Mouse (Mus musculus) gastrocnemius, postnatal 36 days (tissue): ENCODE measurements around the gene Polr3h. TPM values are rescaled to one million over a fixed set of nuclear protein-coding genes. Genes with fewer than 3 reads are reported as not detected.
A peak's percentile ranks its signal among the peaks of the same experiment; 100 is the strongest.
"Not testable (repeated sequence)": the region's sequence is repeated elsewhere in the genome, so short reads cannot be mapped to it uniquely, and the experiment has no call there.

ENCODE experiments used
- DNase-seq, 2 experiments: peaks; one replicate each; pipeline ENCODE4 v3.0.0; 2022
- intact Hi-C: fragments of 180-260 bp; cut with DNase I; formaldehyde crosslinking; loops from one replicate; pipeline ENCODE4 v1.15.1; 2025
- long read RNA-seq, 2 experiments: library from polyadenylated mRNA; stranded (forward); transcript quantifications; one replicate each; pipeline ENCODE4 v2.0.0; 2021
- total RNA-seq, 2 experiments: library from RNA; stranded (reverse); gene quantifications; 2 replicates each; pipeline ENCODE4 v1.2.3; 2021

The Polr3h gene
- 1 to 10 TPM; 7.7 TPM for total RNA-seq
- long read RNA-seq, experiment 1, transcript Polr3h-201 (6 exons, 2,542 nt) = major isoform, 8 of 21 reads
- long read RNA-seq, experiment 1, partial matches to known transcripts = 1 of 21 reads
- long read RNA-seq, experiment 1, other reads (novel, unspliced or antisense) = 12 of 21 reads
- long read RNA-seq, experiment 2, transcript Polr3h-201 (6 exons, 2,542 nt) = major isoform, 18 of 45 reads
- long read RNA-seq, experiment 2, partial matches to known transcripts = 2 of 45 reads
- long read RNA-seq, experiment 2, other reads (novel, unspliced or antisense) = 22 of 45 reads

DNA sequence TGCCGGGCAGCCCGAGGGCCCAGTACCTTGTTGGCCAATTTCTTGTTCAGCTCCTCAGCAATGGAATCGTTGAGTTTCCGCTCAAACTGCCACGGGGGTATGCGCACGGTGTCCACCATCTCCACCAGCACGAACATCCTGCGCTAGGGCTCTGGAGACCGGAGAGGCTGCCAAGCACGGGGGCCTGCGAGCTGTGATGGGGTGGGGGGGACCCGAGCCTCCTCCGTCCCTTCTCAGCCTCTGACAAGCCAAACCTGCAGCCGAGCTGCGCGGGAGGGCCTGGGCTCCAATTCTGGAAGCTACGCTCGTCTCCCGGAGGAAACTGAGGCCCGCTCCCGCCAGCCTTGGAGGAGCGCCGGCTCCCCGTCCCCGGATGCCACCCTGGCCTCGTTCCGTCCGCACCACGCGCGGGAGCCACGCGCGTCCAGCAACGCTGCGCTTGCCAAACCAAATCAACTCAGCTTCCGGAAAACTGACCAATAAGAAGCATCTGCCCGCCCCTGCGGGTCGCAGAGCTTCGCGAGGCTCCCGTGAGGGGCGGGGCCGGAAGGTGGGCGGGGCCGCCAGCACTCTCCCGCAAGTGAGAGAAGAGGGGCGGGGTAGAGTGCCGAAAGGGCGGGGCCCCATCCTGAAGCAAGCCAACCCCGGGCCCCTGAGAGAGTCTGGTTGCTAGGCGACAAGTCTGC, at the start of gene Polr3h:
Gene Polr3h, minus strand, starts transcription at position 481 of the 686 bp plus-strand sequence.
- intact Hi-C loops = no loop called here

GRCm38 (mm10) chr15:81975156-81975555, 49.1 kb upstream of the Polr3h start:
- intact Hi-C loops, DNase-seq: not testable (repeated sequence)

More for the DNA sequence above, at the start of gene Polr3h:
- DNase-seq = peak; percentile 87 to 95

DNA sequence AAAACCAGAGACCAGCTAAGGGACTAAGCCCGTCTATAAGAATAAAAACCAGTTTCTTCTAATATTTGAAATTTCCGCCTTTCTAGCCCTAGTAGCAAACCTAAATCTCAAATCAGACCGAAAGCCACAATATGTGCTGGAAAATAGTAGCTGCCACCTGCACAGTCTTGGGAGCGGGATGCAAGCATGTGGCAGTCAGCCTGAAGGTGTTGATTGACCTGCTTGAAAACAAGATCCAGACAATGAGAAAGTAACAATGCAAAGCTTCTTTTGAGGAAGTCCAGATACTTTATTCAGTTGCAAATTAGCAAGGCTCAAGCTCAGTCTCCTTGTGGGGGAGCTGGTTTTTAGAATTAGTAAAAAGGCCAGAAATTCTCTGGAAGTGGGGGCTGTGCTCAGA, 44.5 kb upstream of the Polr3h start:
- DNase-seq, intact Hi-C loops: not testable (repeated sequence)

DNA sequence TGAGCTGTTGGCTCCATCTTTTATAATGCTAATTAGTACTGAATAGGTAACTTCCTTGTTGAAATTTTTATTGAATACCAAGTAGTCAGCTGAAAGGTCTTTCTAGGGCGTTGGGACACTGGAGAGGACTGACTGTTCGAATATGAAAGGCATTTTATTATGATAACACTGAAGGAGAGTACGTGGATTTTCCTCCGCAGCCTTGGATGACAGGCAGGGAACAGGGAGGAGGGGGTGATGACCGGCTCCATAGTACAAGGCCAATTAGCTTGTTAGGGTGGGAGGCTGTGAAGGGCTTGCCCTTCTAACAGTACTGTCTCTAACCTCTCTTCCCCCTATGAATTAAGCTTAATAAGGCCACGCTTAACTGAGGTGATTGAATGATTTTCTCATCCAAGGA, 43.6 kb upstream of the Polr3h start:
- intact Hi-C loops, DNase-seq: not testable (repeated sequence)

GRCm38 (mm10) chr15:81969173-81969572, 43.1 kb upstream of the Polr3h start:
- no peak for DNase-seq
- intact Hi-C loops = no loop called here

DNA sequence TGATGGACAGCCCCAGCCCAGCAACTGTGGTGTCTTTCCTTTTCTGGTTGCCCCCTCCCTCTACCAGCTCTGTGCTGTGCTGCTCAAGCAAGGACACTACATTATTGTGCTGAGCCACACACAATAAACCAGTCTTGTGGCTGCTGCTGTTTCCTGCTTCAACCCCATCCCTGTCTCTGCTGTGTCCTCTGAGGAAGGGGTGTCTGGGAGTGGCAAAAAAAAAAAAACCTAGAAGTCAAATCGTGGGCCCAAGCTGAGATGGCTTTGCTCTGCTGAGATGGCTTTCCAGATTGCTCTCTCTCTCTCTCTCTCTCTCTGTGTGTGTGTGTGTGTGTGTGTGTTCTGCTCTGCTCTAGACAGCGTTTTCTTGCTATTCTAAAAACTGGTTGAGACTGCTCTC, 42.4 kb upstream of the Polr3h start:
- DNase-seq = no peak
- intact Hi-C loops = no loop called here

DNA sequence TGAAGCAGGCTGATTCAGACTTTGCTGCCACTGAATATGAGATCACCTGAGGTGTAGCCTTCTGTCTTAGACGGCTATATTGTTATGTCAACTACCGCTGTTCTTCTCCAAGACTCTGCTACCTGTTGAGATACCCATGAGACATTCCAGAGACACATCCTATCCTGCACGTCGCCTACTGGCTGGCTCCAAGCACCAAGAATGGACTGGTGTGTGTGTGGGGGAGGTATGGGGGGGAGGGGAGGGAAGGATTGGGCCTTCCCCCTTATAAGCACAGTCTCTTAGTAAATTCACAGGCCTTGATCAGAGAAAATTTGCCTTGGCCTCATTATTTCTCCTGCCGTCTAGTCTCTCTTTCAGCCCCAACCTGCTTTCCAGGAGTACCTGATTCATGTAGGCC, 41.8 kb upstream of the Polr3h start:
- intact Hi-C loops = no loop called here
- DNase-seq = no peak

GRCm38 (mm10) chr15:81966062-81966829, 40.2 kb upstream of the Polr3h start:
- no peak for DNase-seq
- intact Hi-C loops = no loop called here

DNA sequence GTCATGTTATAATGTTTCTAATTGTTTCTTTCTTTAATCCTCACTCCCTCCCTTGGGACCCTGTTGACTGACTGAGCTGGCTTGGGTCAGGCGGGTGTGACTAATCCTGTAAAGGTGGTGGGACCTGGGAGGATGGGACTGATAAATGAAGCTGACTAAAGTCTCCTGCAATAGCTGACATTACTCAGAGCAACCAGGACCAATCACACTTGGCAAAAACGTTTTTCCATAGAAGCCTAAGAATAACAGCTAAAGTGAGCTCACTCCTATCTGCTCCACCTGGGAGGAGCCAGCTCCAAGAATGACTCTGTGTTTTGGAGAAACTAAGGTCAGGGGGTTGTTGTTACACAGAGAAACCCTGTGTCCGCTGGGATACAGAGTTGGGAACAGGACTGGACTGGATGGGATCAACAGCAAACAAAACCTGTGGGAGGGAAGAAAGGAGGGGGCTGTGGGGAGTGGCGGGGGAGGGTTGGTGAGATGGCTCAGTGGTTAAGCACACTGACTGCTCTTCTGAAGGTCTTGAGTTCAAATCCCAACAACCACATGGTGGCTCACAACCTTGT, 39.0 kb upstream of the Polr3h start:
- intact Hi-C loops = no loop called here
- no peak for DNase-seq

DNA sequence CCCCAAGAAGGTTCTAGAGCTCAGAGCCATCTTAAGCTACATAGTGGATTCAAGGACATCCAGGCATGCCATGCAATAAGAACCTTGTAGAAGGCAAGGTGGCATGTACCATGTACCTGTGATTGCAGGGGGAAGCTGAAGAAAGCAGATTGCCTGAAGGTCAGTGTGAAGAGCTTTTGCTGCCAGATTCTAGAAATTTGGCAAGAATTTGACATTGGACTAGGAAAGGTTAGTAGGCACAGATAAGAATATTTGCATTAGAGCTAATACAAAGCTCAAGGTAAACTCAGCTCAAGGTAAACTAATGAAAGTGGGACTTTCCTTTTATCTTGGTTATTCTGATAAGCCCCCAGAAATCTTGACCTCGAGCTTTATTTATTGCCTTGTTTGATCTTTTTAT, 38.2 kb upstream of the Polr3h start:
- intact Hi-C loops = no loop called here
- no peak for DNase-seq

GRCm38 (mm10) chr15:81961078-81961451, 35.0 kb upstream of the Polr3h start:
- no peak for DNase-seq
- intact Hi-C loops = loop anchor here (2.0 kb wide), 1 partner anchor 28 kb away; no protein-coding TSS in a partner anchor

DNA sequence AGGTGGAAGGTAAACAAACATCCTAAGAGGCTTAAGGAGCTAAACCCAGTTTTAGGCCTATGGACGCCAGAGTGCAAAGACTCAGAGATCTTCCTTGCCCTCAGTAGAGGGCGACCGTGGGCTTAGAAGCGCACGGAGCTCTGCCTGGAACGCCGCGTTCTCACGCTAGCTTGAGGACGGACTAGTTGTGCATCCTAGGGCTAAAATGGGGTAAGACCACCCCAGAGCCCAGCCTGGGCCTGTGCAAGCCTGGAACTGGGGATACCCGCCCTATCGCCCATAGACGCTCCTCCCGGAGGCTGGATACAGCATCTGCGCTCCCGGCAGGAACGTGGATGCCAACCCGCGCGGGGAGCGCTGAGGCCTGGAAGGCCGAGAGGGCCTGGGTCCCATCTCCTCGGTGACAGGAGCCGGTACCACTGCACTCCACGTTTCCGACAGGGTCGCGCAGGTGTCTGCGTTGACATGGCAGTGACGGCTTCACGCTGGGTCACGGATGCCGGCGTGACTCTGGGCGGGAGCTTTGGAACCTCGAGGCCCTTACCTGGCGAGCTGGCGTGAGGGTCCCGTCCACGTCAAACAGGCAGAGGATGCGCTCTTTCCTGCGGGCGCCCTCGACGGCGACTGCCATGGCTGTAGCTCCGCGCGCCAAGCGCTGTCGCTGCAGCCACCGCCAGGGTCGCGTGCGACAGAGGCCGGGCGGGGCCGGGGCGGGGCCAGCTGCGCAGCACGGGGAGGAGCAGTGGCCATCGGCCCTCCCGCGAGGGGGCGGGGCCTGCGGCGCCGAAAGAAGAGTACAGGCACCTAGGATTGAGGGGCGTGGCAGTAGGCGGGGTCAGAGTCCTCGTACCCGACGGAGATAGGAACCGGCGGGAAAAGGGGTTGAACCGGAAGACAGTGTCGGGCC, 34.4 kb upstream of the Polr3h start, which contains the start of gene Pmm1:
Gene Pmm1, minus strand, starts transcription at position 760 of the 907 bp plus-strand sequence.
- DNase-seq = peak; percentile 96 to 99
- intact Hi-C loops = loop anchor here (2.0 kb wide), 1 partner anchor 28 kb away; no protein-coding TSS in a partner anchor

DNA sequence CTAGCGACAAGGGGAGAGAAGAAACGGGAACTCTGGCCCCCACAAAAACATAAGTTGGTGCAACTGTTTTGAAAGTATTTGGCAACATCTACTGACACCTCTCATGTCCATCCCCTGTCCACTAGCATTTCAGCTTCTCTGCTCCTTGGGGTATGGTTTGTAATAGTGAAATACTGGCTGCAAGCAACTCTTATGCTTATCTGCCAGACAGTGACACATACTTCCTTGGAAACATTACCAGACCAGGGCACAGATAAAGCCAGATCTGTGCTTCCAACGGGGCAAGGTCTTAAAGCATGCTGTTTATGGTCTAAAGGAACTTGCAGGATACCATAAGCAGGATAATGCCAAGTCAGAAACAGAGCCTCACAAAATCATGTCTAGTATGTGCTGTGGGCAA, 32.9 kb upstream of the Polr3h start:
- no peak for DNase-seq
- intact Hi-C loops = no loop called here

DNA sequence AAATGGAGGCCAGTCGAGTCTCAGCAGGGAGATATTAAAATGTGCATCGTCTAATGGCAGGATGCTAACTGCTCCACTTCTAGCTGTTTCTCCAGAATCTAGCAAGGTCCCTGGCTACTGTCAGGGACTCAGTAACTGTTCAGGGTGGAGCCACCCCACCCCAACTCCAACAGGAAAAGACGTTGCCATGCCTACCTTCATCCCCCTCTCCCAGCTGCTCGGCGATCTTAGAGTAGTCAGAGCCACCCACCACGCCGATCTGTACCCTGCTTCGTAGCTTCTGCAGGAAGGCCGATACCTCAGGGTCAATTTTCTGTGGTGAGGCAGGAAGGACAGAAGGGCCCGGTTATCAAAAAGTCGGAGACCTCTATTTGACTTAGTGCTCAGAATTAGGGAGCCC, 31.6 kb upstream of the Polr3h start:
- no peak for DNase-seq
- intact Hi-C loops = no loop called here

GRCm38 (mm10) chr15:81956457-81956856, 30.4 kb upstream of the Polr3h start:
- intact Hi-C loops = no loop called here
- no peak for DNase-seq

GRCm38 (mm10) chr15:81955414-81955813, 29.4 kb upstream of the Polr3h start:
- no peak for DNase-seq
- intact Hi-C loops = no loop called here

- intact Hi-C loops = no loop called here
- DNase-seq = no peak
Observed at GRCm38 (mm10) chr15:81954716-81955115, 28.7 kb upstream of the Polr3h start.

GRCm38 (mm10) chr15:81954151-81954583, 28.1 kb upstream of the Polr3h start:
- DNase-seq = no peak
- intact Hi-C loops = no loop called here

GRCm38 (mm10) chr15:81952310-81952709, 26.3 kb upstream of the Polr3h start:
- intact Hi-C loops = no loop called here
- DNase-seq = no peak

- no peak for DNase-seq
- intact Hi-C loops = no loop called here
Observed at GRCm38 (mm10) chr15:81951159-81951558, 25.1 kb upstream of the Polr3h start.
